Comparison of ENCODE assay signal across 19 mouse cellular contexts in genomic region chr1:98192671-98193070, GRCm38 (mm10).
DNase-seq lines count a peak whose midpoint lies in the region; ATAC-seq lines count a peak whose summit lies in the region.
"Had no signal": no experiment of that assay in that cellular context is flagged by ENCODE, and none has a peak within 500 bp of the region (broad histone marks: within the 10 kb centered on the region; RNA-seq: fewer than 3 reads in every experiment).

No protein-coding gene starts in this region.

- no peak for DNase-seq in forebrain, embryonic 10.5 days (ENCODE audit: extremely low spot score, low spot score)
- no peak for DNase-seq in forebrain, embryonic 11.5 days (ENCODE audit: low spot score)
- DNase-seq in neural tube, embryonic 10.5 days (ENCODE audit: extremely low spot score, low spot score) = no peak
- no peak for DNase-seq in adrenal gland, adult 2 months
- no peak for DNase-seq in right cerebral cortex, adult 2 months (ENCODE audit: low spot score in 2 of 2)
- DNase-seq: adrenal gland, postnatal 10 days; cerebellum, adult 9-10 months; heart, adult 18-20 months; kidney, adult 18-20 months; kidney, postnatal 14 days; liver; liver, postnatal 0 days; lung, postnatal 14 days had no signal

- no peaks in the 10 kb centered on the region for H3K27me3 ChIP-seq in forebrain, embryonic 10.5 days (ENCODE audit: poor library complexity, severe bottlenecking)
- H3K27me3 ChIP-seq in forebrain, embryonic 11.5 days (ENCODE audit: control insufficient read depth, insufficient read depth, low read length) = no peaks in the 10 kb centered on the region
- no peaks in the 10 kb centered on the region for H3K27me3 ChIP-seq in neural tube, embryonic 15.5 days (replicated peaks)
- no peaks in the 10 kb centered on the region for H3K27me3 ChIP-seq in hindbrain, embryonic 16.5 days (replicated peaks; ENCODE audit: control insufficient read depth, insufficient read depth, low read length)
- H3K27me3 ChIP-seq in kidney, embryonic 14.5 days (ENCODE audit: control insufficient read depth, insufficient read depth, low read length) = no peaks in the 10 kb centered on the region
- H3K27me3 ChIP-seq: CH12.LX; embryonic facial prominence, embryonic 13.5 days; stomach, embryonic 15.5 days had no signal

- WGBS in forebrain, embryonic 10.5 days = 87% methylated on average over 4 of the region's 4 CpGs
- WGBS in forebrain, embryonic 11.5 days = 73% methylated on average over 4 of the region's 4 CpGs
- WGBS in neural tube, embryonic 15.5 days = 51% methylated on average over 4 of the region's 4 CpGs
- 30% methylated on average over 4 of the region's 4 CpGs for WGBS in hindbrain, embryonic 16.5 days
- 81% methylated on average over 4 of the region's 4 CpGs for WGBS in kidney, embryonic 14.5 days

- ATAC-seq in forebrain, embryonic 11.5 days (replicated peaks; ENCODE audit: low FRiP score) = no peak
- no peak for ATAC-seq in neural tube, embryonic 15.5 days (ENCODE audit: low FRiP score)
- ATAC-seq in hindbrain, embryonic 16.5 days = no peak
- ATAC-seq in kidney, embryonic 14.5 days (ENCODE audit: low FRiP score, low TSS enrichment) = no peak
- ATAC-seq: liver, postnatal 0 days had no signal

- H3K36me3 ChIP-seq in forebrain, embryonic 10.5 days (replicated peaks) = no peaks in the 10 kb centered on the region
- no peaks in the 10 kb centered on the region for H3K36me3 ChIP-seq in forebrain, embryonic 11.5 days (ENCODE audit: control insufficient read depth, insufficient read depth, low read length)
- H3K36me3 ChIP-seq in neural tube, embryonic 15.5 days = no peaks in the 10 kb centered on the region
- no peaks in the 10 kb centered on the region for H3K36me3 ChIP-seq in hindbrain, embryonic 16.5 days (ENCODE audit: control insufficient read depth, insufficient read depth, low read length)
- no peaks in the 10 kb centered on the region for H3K36me3 ChIP-seq in kidney, embryonic 14.5 days (ENCODE audit: control insufficient read depth, insufficient read depth, low read length)
- H3K36me3 ChIP-seq: embryonic facial prominence, embryonic 13.5 days; stomach, embryonic 15.5 days had no signal

- 0 out of 2 replicates have a peak overlapping the region, but pooled peaks have one; percentile 67 for H3K27ac ChIP-seq in forebrain, embryonic 10.5 days
- H3K27ac ChIP-seq in forebrain, embryonic 11.5 days (ENCODE audit: low read depth, low read length) = no peak overlapping the region
- H3K27ac ChIP-seq in neural tube, embryonic 15.5 days (replicated peaks) = peak overlapping the region; percentile 58; the same call in 1 of the 2 replicates
- peak overlapping the region; percentile 56; the same call in 1 of the 2 replicates for H3K27ac ChIP-seq in hindbrain, embryonic 16.5 days (ENCODE audit: low read depth, low read length)
- no peak overlapping the region for H3K27ac ChIP-seq in kidney, embryonic 14.5 days (ENCODE audit: low read depth, low read length)
- H3K27ac ChIP-seq: embryonic facial prominence, embryonic 13.5 days; stomach, embryonic 15.5 days had no signal

- H3K4me2 ChIP-seq in forebrain, embryonic 11.5 days (ENCODE audit: low read depth, low read length, severe bottlenecking) = no peak overlapping the region
- peak overlapping the region; percentile 2; the same call in 1 of the 2 replicates for H3K4me2 ChIP-seq in neural tube, embryonic 15.5 days
- no peak overlapping the region for H3K4me2 ChIP-seq in hindbrain, embryonic 16.5 days (ENCODE audit: low read length)
- H3K4me2 ChIP-seq in kidney, embryonic 14.5 days (replicated peaks; ENCODE audit: low read depth, low read length) = no peak overlapping the region
- H3K4me2 ChIP-seq: stomach, embryonic 15.5 days had no signal

- H3K9me3 ChIP-seq in forebrain, embryonic 10.5 days = no peaks in the 10 kb centered on the region
- no peaks in the 10 kb centered on the region; the same call in 1 of the 2 replicates for H3K9me3 ChIP-seq in forebrain, embryonic 11.5 days (ENCODE audit: control insufficient read depth, low read length)
- no peaks in the 10 kb centered on the region for H3K9me3 ChIP-seq in neural tube, embryonic 15.5 days (replicated peaks)
- no peaks in the 10 kb centered on the region for H3K9me3 ChIP-seq in hindbrain, embryonic 16.5 days (ENCODE audit: control insufficient read depth, low read length)
- no peaks in the 10 kb centered on the region; the same call in 1 of the 2 replicates for H3K9me3 ChIP-seq in kidney, embryonic 14.5 days (ENCODE audit: control insufficient read depth, low read length)
- H3K9me3 ChIP-seq: embryonic facial prominence, embryonic 13.5 days; stomach, embryonic 15.5 days had no signal

- no peak overlapping the region for H3K9ac ChIP-seq in forebrain, embryonic 11.5 days (ENCODE audit: low read length)
- H3K9ac ChIP-seq in neural tube, embryonic 15.5 days (replicated peaks) = no peak overlapping the region
- no peak overlapping the region for H3K9ac ChIP-seq in hindbrain, embryonic 16.5 days (ENCODE audit: low read depth, low read length)
- H3K9ac ChIP-seq in kidney, embryonic 14.5 days (ENCODE audit: low read depth, low read length) = no peak overlapping the region
- H3K9ac ChIP-seq: embryonic facial prominence, embryonic 13.5 days; liver, postnatal 0 days; stomach, embryonic 15.5 days had no signal

- no peak overlapping the region for H3K4me3 ChIP-seq in forebrain, embryonic 10.5 days
- H3K4me3 ChIP-seq in forebrain, embryonic 11.5 days (ENCODE audit: low read depth, low read length) = no peak overlapping the region
- H3K4me3 ChIP-seq in neural tube, embryonic 15.5 days (replicated peaks) = no peak overlapping the region
- no peak overlapping the region for H3K4me3 ChIP-seq in hindbrain, embryonic 16.5 days (ENCODE audit: low read length)
- no peak overlapping the region for H3K4me3 ChIP-seq in kidney, embryonic 14.5 days (ENCODE audit: low read length)
- H3K4me3 ChIP-seq: embryonic facial prominence, embryonic 13.5 days; stomach, embryonic 15.5 days had no signal

- H3K4me1 ChIP-seq in forebrain, embryonic 10.5 days = peaks cover 39% of the 10 kb centered on the region
- no peaks in the 10 kb centered on the region; the same call in 1 of the 2 replicates for H3K4me1 ChIP-seq in forebrain, embryonic 11.5 days (replicated peaks; ENCODE audit: control insufficient read depth, insufficient read depth, low read length)
- H3K4me1 ChIP-seq in neural tube, embryonic 15.5 days = peaks cover 28% of the 10 kb centered on the region
- peaks cover 24% of the 10 kb centered on the region for H3K4me1 ChIP-seq in hindbrain, embryonic 16.5 days (ENCODE audit: control insufficient read depth, insufficient read depth, low read depth, low read length)
- no peaks in the 10 kb centered on the region for H3K4me1 ChIP-seq in kidney, embryonic 14.5 days (ENCODE audit: control insufficient read depth, insufficient read depth, low read length)

Comparison
In these comparisons a context has a peak if more than half of its experiments do, and no peak if none do; other contexts are left out.
1. H3K27ac ChIP-seq: peak in forebrain, embryonic 10.5 days (single experiment), neural tube, embryonic 15.5 days (single experiment) and hindbrain, embryonic 16.5 days (single experiment); none in forebrain, embryonic 11.5 days (single experiment) and kidney, embryonic 14.5 days (single experiment).